Mouse (Mus musculus) hindbrain, embryonic 16.5 days (tissue): Measurements from ENCODE around the gene Nkain2. TPM values are rescaled to one million over a fixed set of nuclear protein-coding genes. Genes with fewer than 3 reads are reported as not detected.
A peak's percentile ranks its signal among the peaks of the same experiment; 100 is the strongest.

Experiments used
- ATAC-seq: fragments of 200-750 bp; cut with Nextera tagmentation; 2 replicates; pipeline ENCODE4 v1.8.0; 2017; ENCODE audit warnings: moderate TSS enrichment, moderate library complexity
- H3K27ac ChIP-seq: fragments of 300-500 bp; sonication (generic); 2 replicates; pipeline ENCODE4 v1.5.1; 2014; ENCODE audit warnings: low read depth, mild to moderate bottlenecking, control low read depth, low read length, moderate library complexity
- H3K27me3 ChIP-seq: fragments of 300-500 bp; sonication (generic); replicated peaks from 2 replicates; pipeline ENCODE4 v1.6.1; 2014; ENCODE audit warnings: low read length; ENCODE audit not compliant: control insufficient read depth, insufficient read depth
- H3K36me3 ChIP-seq: fragments of 300-500 bp; sonication (generic); 2 replicates; pipeline ENCODE4 v1.6.1; 2014; ENCODE audit warnings: mild to moderate bottlenecking, low read length, moderate library complexity, mixed read lengths; ENCODE audit not compliant: control insufficient read depth, insufficient read depth
- H3K4me1 ChIP-seq: fragments of 300-500 bp; sonication (generic); 2 replicates; pipeline ENCODE4 v1.6.1; 2014; ENCODE audit warnings: low read depth, low read length; ENCODE audit not compliant: control insufficient read depth, insufficient read depth
- H3K4me2 ChIP-seq: fragments of 300-500 bp; sonication (generic); 2 replicates; pipeline ENCODE4 v1.6.1; 2014; ENCODE audit warnings: mild to moderate bottlenecking, low read length, control low read depth, moderate library complexity
- H3K4me3 ChIP-seq: fragments of 300-500 bp; sonication (generic); 2 replicates; pipeline ENCODE4 v1.5.1; 2014; ENCODE audit warnings: mild to moderate bottlenecking, low read length, control low read depth, moderate library complexity
- H3K9ac ChIP-seq: fragments of 300-500 bp; sonication (generic); 2 replicates; pipeline ENCODE4 v1.6.1; 2014; ENCODE audit warnings: low read depth, mild to moderate bottlenecking, control low read depth, low read length, moderate library complexity
- H3K9me3 ChIP-seq: fragments of 300-500 bp; sonication (generic); 2 replicates; pipeline ENCODE4 v1.6.1; 2014; ENCODE audit warnings: mild to moderate bottlenecking, low read length, moderate library complexity; ENCODE audit not compliant: control insufficient read depth
- WGBS: fragments of 180-500 bp; shearing (Covaris S2); extraction: QIAGEN DNeasy Blood & Tissue Kit; methylation state at CpG from one replicate; pipeline ENCODE4 v1.1.7; 2014; 5-methylcytosine and 5-hydroxymethylcytosine counted together
- polyA plus RNA-seq: library from polyadenylated mRNA; unstranded; fragments of >200 nt; fragmentation: Nextera tagmentation; extraction: Ambion mirVana; gene quantifications from 2 replicates; pipeline ENCODE4 v1.2.1, GENCODE M21; 2015

The Nkain2 gene
- polyA plus RNA-seq, 1 experiment from 2014 or later = 10.9 TPM

GRCm38 (mm10) chr10:32052546-32053295 lies 837.5 kb downstream of the Nkain2 start:
- Histone ChIP-seq H3K9ac (no peak overlapping the region), H3K27me3 (no peaks in the 10 kb centered on the region), H3K27ac (no peak overlapping the region), H3K4me3 (no peak overlapping the region), H3K4me2 (no peak overlapping the region), H3K4me1 (no peaks in the 10 kb centered on the region), H3K9me3 (no peaks in the 10 kb centered on the region), H3K36me3 (no peaks in the 10 kb centered on the region)
- ATAC-seq = no peak
- WGBS = 83% methylated on average over 5 of the region's 5 CpGs

DNA sequence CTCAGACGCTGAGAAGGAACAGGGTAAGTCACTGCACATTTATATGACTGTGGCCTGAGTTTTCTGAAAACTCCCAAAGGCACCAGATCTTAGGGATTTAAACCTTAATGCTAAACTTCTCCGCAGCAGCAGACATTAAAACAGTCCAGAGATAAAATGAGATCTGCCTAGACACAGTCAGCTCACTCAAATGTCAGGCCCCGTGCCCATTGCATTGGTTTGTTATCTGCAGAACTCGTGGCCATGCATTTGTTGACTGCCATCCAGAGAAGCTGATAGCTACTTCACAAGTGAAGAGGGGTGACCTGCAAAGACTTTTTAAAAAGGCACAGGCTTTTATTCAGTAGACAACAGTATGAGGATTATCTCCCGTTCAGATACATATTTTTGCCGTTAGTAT lies 838.2 kb downstream of the Nkain2 start:
- Histone ChIP-seq H3K9me3 (no peaks in the 10 kb centered on the region), H3K4me3 (no peak overlapping the region), H3K27me3 (no peaks in the 10 kb centered on the region), H3K27ac (no peak overlapping the region), H3K4me2 (no peak overlapping the region), H3K36me3 (no peaks in the 10 kb centered on the region), H3K9ac (no peak overlapping the region), H3K4me1 (no peaks in the 10 kb centered on the region)
- WGBS = 84% methylated on average over 6 of the region's 6 CpGs
- ATAC-seq = no peak

DNA sequence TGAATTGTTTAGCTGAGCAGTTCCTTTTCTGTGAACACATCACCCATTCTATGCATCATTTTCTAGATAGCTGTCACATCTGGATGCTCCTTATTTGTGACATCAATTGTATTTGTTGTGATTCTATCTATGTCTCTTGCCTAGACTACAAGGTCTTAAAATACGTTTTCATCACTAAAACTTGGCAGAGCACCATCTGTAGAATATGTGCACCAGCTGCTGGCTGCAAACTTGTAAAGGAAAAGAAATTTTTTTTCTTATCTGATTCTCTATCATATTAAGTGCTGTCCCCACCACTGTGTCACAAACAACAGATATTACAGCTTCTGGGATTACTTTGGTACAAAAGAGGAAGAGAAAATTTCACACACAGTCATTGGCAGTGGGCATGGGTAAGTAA lies 860.3 kb downstream of the Nkain2 start:
- Histone ChIP-seq H3K9me3 (no peaks in the 10 kb centered on the region), H3K4me2 (no peak overlapping the region), H3K4me1 (no peaks in the 10 kb centered on the region), H3K36me3 (no peaks in the 10 kb centered on the region), H3K27ac (no peak overlapping the region), H3K27me3 (no peaks in the 10 kb centered on the region), H3K4me3 (no peak overlapping the region), H3K9ac (no peak overlapping the region)
- 48% methylated on average over 1 of the region's 1 CpGs for WGBS
- ATAC-seq = no peak

DNA sequence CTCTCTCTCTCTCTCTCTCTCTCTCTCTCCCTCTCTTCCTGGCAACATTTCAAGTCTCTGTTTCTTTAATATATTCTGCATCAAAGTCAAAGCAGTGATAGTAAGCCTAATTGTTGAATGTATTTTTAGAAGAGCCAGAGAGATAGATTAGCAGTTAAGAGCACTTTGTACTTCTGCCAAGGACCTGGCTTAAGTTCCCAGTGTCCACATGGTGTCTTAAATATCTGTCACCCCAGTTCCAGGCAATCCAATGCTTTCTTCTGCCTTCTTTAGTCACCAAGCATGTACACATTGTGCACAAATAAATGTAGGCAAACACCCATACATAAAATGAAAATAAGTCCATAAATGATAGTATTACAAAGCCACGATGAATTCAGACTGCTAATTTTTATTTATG lies 871.9 kb downstream of the Nkain2 start:
- WGBS = 75% methylated on average over 1 of the region's 1 CpGs

DNA sequence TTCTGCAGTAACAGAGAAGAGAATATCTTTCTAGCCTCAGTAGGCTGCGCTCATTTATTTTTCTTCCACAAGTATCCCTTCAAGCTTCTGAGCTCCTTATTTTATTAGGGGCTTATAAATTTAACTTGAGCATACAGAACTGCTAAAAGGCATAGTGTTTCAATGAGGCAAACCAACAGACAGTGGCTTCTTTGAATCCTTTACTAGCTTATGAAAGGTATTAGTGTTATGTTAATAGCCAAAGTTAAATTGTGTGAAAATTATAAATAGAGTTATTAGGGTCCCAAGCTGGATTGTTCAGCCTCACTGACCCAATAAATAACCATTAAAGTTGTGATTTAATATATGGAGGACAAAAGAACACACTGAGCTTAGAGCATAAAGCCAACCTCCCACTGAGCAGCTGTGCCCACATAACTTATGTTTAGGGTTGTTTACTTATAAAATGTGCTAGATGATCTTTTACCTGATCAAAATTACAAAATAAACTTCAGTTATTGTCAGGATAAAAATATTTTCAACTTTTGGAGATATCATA lies 889.0 kb downstream of the Nkain2 start:
- Histone ChIP-seq H3K4me3 (no peak overlapping the region), H3K9me3 (no peaks in the 10 kb centered on the region), H3K27ac (no peak overlapping the region), H3K9ac (no peak overlapping the region), H3K4me1 (no peaks in the 10 kb centered on the region), H3K4me2 (no peak overlapping the region), H3K36me3 (no peaks in the 10 kb centered on the region), H3K27me3 (no peaks in the 10 kb centered on the region)
- 78% methylated on average over 1 of the region's 1 CpGs for WGBS
- no peak for ATAC-seq

More for the DNA sequence above, 871.9 kb downstream of the Nkain2 start:
- Histone ChIP-seq H3K4me2 (no peak overlapping the region), H3K4me1 (no peaks in the 10 kb centered on the region), H3K27me3 (no peaks in the 10 kb centered on the region), H3K9me3 (no peaks in the 10 kb centered on the region), H3K27ac (no peak overlapping the region), H3K36me3 (no peaks in the 10 kb centered on the region), H3K9ac (no peak overlapping the region), H3K4me3 (no peak overlapping the region)
- 0 out of 2 replicates have a peak, but pooled peaks have one; percentile 40 for ATAC-seq

DNA sequence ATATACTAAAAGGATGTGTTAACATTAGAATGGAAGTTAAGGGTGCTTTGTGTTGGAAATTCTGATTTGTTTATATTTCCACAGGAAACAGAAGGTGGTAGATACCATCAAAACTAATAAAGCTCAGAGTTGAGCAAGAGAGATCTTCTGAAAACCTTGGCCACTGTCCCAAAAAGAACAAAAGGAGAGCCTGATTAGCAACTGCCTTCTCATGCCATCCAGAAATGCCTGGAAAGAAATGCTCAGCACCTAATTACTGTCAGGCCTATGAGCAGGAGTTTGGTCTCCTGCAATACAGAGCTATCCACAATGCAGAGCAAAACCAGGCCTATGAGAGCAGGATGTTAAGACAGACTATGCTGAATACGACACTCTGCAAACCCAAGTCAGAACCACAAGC lies 897.1 kb downstream of the Nkain2 start:
- WGBS = 82% methylated on average over 1 of the region's 1 CpGs
- no peak for ATAC-seq

DNA sequence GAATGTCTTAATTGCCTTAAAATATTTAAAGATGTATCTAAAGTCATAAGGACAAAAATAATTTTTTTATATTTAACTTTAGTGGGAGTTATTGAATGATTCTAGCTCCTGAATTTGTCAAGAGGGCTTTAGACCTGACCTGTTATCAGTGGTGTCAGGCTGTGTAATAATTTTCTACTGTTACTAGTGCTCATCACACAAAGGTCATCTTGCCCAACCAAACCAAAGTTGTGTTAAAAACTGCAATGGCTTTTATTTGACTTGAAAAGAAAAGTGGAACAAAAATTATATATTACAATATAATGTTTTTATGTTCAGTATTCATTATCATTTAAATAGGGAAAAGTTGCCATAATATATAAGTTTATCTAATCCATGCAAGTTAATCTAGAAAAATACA lies 911.9 kb downstream of the Nkain2 start:
- Histone ChIP-seq H3K4me2 (no peak overlapping the region), H3K27me3 (no peaks in the 10 kb centered on the region), H3K36me3 (no peaks in the 10 kb centered on the region), H3K4me1 (no peaks in the 10 kb centered on the region), H3K27ac (no peak overlapping the region), H3K9me3 (no peaks in the 10 kb centered on the region), H3K4me3 (no peak overlapping the region), H3K9ac (no peak overlapping the region)
- ATAC-seq = no peak

More for the DNA sequence above, 897.1 kb downstream of the Nkain2 start:
- Histone ChIP-seq H3K36me3 (no peaks in the 10 kb centered on the region), H3K9ac (no peak overlapping the region), H3K27ac (no peak overlapping the region), H3K9me3 (no peaks in the 10 kb centered on the region), H3K4me2 (no peak overlapping the region), H3K4me1 (no peaks in the 10 kb centered on the region), H3K27me3 (no peaks in the 10 kb centered on the region), H3K4me3 (no peak overlapping the region)

- Histone ChIP-seq H3K9me3 (no peaks in the 10 kb centered on the region), H3K4me3 (no peak overlapping the region), H3K27me3 (no peaks in the 10 kb centered on the region), H3K36me3 (no peaks in the 10 kb centered on the region), H3K9ac (no peak overlapping the region), H3K27ac (no peak overlapping the region), H3K4me1 (no peaks in the 10 kb centered on the region), H3K4me2 (no peak overlapping the region)
- ATAC-seq = no peak
- 41% methylated on average over 2 of the region's 2 CpGs for WGBS
These were observed 943.0 kb downstream of the Nkain2 start for GRCm38 (mm10) chr10:31947178-31947726.

DNA sequence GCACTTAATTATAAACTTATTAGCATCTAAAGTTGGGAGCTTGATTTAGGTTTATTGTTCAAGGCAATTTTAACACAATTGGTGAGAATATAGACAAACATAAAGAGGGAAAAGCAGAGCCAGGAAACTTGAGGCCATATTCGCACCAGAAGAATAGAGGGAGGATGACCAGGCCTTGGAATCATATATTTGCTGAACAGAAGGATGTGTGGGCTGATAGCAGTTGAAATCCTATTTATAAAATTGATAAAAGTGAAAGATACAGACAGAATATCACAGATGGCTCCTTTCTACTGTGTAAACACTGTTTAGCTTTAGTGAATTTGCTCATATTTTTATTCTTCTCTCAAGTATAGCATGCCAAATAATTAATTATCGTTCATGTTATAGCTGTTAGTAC lies 958.3 kb downstream of the Nkain2 start:
- H3K27ac ChIP-seq = no peak overlapping the region
- no peaks in the 10 kb centered on the region for H3K36me3 ChIP-seq
- H3K9me3 ChIP-seq = no peaks in the 10 kb centered on the region
- H3K4me1 ChIP-seq = no peaks in the 10 kb centered on the region
- no peak overlapping the region for H3K4me3 ChIP-seq
- no peak overlapping the region for H3K4me2 ChIP-seq
- H3K9ac ChIP-seq = no peak overlapping the region
- ATAC-seq = no peak
- H3K27me3 ChIP-seq = no peaks in the 10 kb centered on the region
- 96% methylated on average over 2 of the region's 2 CpGs for WGBS
